Mouse (Mus musculus) ES-Bruce4 (cell line): ENCODE measurements around the gene Prss57. TPM values are rescaled to one million over a fixed set of nuclear protein-coding genes. Genes with fewer than 3 reads are reported as not detected.
A peak's percentile ranks its signal among the peaks of the same experiment; 100 is the strongest.

Experiments used
- H3K27ac ChIP-seq: 2 replicates; pipeline ENCODE4 v1.5.1; 2012; ENCODE audit warnings: low read length, inconsistent platforms; ENCODE audit not compliant: insufficient read depth
- H3K27me3 ChIP-seq: 2 replicates; pipeline ENCODE4 v1.6.1; 2012; ENCODE audit warnings: mild to moderate bottlenecking, low read length, inconsistent platforms; ENCODE audit not compliant: control insufficient read depth, poor library complexity, insufficient read depth, severe bottlenecking
- H3K36me3 ChIP-seq: 2 replicates; pipeline ENCODE4 v1.6.1; 2012; ENCODE audit warnings: inconsistent platforms, mild to moderate bottlenecking, low read length, moderate library complexity; ENCODE audit not compliant: control insufficient read depth, poor library complexity, insufficient read depth, severe bottlenecking
- H3K4me1 ChIP-seq: one replicate; pipeline ENCODE4 v1.8.1; 2011; ENCODE audit warnings: low read length; ENCODE audit not compliant: control insufficient read depth, insufficient read depth
- H3K4me3 ChIP-seq: 2 replicates; pipeline ENCODE4 v1.5.1; 2011; ENCODE audit warnings: low read depth, mild to moderate bottlenecking, low read length
- H3K9ac ChIP-seq: 2 replicates; pipeline ENCODE4 v1.6.1; 2012; ENCODE audit warnings: low read depth, mild to moderate bottlenecking, inconsistent platforms; ENCODE audit not compliant: poor library complexity, severe bottlenecking
- H3K9me3 ChIP-seq: replicated peaks from 2 replicates; pipeline ENCODE4 v1.6.1; 2012; ENCODE audit warnings: mild to moderate bottlenecking, low read length, inconsistent platforms; ENCODE audit not compliant: control insufficient read depth, poor library complexity, insufficient read depth, severe bottlenecking
- CTCF ChIP-seq: IDR thresholded peaks from one replicate; pipeline ENCODE4 v1.8.1; 2011; ENCODE audit warnings: low read depth, low read length
- EP300 ChIP-seq: IDR thresholded peaks from 2 replicates; pipeline ENCODE4 v1.6.1; 2011; ENCODE audit warnings: low read depth, low read length; ENCODE audit not compliant: insufficient read depth
- POLR2A ChIP-seq: IDR thresholded peaks from one replicate; pipeline ENCODE4 v1.8.1; 2011; ENCODE audit warnings: low read length; ENCODE audit not compliant: insufficient read depth
- polyA plus RNA-seq: library from polyadenylated mRNA; stranded (reverse); fragments of >200 nt; gene quantifications from 2 replicates; pipeline ENCODE4 v1.2.4, GENCODE M21; 2011; ENCODE audit warnings: low read depth; ENCODE audit not compliant: missing spikeins, insufficient read depth, insufficient read length

Prss57 gene
- polyA plus RNA-seq, 1 experiment: not detected

DNA sequence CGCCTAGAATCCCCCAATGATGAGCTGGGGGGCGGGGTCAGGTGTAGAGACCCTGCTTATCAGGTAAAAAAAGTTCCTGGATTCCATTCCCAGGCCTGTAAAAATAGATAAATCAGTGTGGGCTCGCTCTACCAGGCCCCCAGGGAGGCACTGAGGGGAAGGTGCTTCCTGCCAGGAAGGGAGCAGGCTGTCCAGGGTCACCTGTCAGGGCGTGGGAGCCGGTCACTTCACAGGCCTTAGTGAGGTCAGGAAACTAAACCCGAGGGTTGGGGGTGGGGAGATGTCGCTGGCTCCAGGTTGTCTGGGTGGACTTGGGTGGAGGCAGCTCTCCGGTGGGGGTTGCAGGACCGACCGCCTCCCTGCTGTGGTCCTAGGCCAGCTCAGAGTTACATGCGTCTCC is 14.9 kb upstream of the Prss57 start:
- H3K4me3 ChIP-seq: no peak overlapping the region
- no peak overlapping the region for H3K9ac ChIP-seq
- H3K27me3 ChIP-seq: no peaks in the 10 kb centered on the region
- no peak for TF ChIP-seq EP300
- no peak for TF ChIP-seq CTCF
- no peak for TF ChIP-seq POLR2A
- peaks cover 4% of the 10 kb centered on the region for H3K4me1 ChIP-seq
- no peaks in the 10 kb centered on the region for H3K36me3 ChIP-seq
- H3K27ac ChIP-seq: no peak overlapping the region
- H3K9me3 ChIP-seq: no peaks in the 10 kb centered on the region

DNA sequence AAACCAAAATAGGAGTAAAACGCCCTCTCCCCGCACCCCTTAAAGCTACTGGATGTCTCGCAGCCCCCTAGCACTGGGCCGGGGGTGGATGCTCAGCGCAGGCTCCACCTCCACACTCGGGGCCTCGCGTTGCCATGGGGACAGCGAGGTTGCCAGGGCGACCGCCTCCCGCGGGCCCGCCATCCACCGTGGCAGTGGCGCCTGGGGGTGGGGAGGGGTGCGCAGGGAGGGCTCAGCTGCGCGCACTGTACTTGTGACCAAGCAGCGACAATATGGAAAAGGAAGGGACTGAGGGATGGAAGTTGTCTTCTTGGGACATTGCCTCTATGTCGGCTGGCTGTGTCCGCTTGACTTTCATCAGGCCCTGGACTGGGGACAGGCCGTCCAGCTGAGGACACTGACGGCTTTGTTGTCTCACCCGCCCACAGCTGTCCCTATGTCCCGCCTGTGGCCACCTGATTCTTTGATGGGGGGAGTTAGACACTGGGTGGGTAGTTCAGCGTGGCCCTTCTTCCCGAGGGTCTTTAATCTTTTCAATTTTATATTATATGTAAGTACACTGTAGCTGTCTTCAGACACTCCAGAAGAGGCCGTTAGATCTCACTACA is 13.1 kb upstream of the Prss57 start:
- Histone ChIP-seq H3K36me3 (no peaks in the 10 kb centered on the region), H3K4me1 (peaks cover 4% of the 10 kb centered on the region), H3K4me3 (no peak overlapping the region), H3K9me3 (no peaks in the 10 kb centered on the region), H3K27ac (no peak overlapping the region), H3K27me3 (no peaks in the 10 kb centered on the region), H3K9ac (no peak overlapping the region)
- TF ChIP-seq CTCF (no peak), POLR2A (no peak), EP300 (no peak)

DNA sequence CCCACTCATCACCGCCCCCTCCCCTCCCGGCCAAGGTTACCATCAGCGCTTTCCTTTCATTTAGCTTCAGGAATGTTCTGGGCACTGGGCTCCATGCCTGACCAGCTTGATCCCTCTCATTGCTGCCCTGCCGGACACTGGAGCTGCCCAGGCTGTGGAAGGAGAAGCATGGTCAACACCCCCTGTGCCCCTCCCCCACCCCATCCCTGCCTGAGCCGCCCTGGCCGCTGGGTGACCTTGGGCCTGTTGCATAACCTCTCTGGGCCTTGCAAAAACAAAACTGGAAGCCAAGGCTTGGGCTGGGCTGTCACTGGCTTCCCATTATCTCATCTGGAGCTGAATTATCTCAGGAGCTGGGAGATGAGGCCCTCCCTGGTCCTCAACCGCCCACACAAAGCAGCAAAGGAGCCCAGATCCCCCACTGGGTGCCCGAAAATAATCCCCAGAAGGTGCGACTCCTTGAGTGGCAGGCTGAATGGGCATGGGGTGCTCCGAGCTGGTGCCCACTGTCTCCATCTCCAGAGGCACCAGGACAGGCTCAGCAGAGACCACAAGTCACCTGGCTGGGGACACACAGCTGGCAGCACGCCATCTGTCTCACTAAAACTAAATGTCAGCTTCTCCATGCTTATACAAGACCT is 11.7 kb upstream of the Prss57 start:
- Histone ChIP-seq H3K27me3 (no peaks in the 10 kb centered on the region), H3K36me3 (no peaks in the 10 kb centered on the region), H3K9me3 (no peaks in the 10 kb centered on the region), H3K4me1 (peaks cover 7% of the 10 kb centered on the region), H3K4me3 (peak overlapping the region; percentile 17; the same call in 1 of the 2 replicates), H3K9ac (no peak overlapping the region), H3K27ac (peak overlapping the region; percentile 5; the same call in 1 of the 2 replicates)
- no peak for TF ChIP-seq CTCF
- no peak for TF ChIP-seq POLR2A
- peak; percentile 85 for TF ChIP-seq EP300

DNA sequence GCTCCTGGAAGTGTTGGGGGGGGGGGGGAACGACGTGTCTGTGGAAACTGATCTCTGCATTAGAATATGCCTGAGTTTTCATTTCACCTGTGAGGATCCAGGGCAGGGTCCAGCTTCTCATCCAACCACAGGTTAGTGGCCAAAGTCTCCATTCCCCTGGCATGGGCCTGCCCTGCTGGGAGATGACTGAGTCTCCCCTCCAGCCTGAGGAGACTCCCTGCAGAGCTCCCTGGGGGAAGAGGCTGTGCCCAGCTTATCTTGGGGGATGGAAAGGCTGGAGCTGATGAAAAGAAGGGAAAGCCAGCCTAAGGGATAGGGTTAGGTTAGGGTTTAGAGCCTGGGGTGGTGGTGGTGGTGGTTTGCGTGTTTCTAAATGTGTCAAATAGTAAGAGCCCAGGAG is 11.1 kb upstream of the Prss57 start:
- Histone ChIP-seq H3K27ac (no peak overlapping the region), H3K9ac (no peak overlapping the region), H3K27me3 (no peaks in the 10 kb centered on the region), H3K4me3 (no peak overlapping the region), H3K4me1 (peaks cover 7% of the 10 kb centered on the region), H3K36me3 (no peaks in the 10 kb centered on the region), H3K9me3 (no peaks in the 10 kb centered on the region)
- TF ChIP-seq CTCF (no peak), EP300 (no peak), POLR2A (no peak)

DNA sequence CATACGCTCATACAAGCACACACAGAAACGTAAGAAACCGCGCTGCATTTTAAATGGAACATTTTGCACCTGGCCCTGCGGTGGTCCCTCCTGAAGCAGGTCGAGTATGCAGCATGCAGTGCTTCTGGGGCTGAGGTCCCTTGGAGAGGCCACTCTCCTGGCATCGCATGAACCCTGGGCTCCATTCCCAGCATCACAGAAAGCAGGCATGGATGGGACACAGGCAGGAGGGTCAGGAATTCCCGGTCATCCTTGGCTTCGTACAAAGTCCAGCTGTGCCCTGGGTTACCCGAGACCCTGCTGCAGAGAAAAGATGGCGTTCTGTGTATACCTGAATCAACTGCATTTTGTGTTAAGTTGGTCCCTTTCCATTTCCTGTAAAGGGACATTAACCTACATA is 9.7 kb upstream of the Prss57 start:
- no peaks in the 10 kb centered on the region for H3K27me3 ChIP-seq
- no peaks in the 10 kb centered on the region for H3K36me3 ChIP-seq
- TF ChIP-seq POLR2A: no peak
- TF ChIP-seq CTCF: no peak
- TF ChIP-seq EP300: no peak
- H3K4me3 ChIP-seq: no peak overlapping the region
- no peak overlapping the region for H3K27ac ChIP-seq
- no peak overlapping the region for H3K9ac ChIP-seq
- peaks cover 7% of the 10 kb centered on the region for H3K4me1 ChIP-seq
- H3K9me3 ChIP-seq: no peaks in the 10 kb centered on the region

DNA sequence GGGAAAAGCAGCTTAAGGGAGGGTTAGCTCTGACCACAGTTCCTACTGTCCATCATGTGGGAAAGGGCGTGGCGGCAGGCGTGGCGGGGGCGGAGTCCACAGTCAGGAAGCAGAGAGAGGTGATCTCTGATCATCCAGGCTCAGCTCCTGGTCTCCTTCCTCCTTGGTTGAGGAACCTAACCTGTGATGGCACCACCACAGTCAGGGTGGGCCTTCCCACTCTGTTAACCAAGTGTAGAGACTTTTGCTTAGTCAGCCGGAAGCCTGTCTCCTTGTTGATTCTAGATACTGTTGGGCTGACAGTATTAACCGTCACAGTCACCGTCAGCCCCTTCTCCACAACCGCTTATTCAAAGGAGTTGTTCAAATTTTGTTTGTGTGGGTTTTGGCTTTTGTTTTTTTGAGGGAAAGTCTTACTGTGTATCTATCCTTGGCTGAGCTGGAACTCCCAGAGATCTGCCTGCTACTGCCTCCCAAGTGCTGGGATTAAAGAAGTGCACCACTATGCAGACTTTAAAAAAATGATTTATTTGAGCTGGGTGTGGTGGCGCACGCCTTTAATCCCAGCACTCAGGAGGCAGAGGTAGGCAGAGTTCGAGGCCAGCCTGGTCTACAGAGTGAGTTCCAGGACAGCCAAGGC is 7.6 kb upstream of the Prss57 start:
- no peak for TF ChIP-seq POLR2A
- Histone ChIP-seq H3K36me3 (no peaks in the 10 kb centered on the region), H3K9me3 (no peaks in the 10 kb centered on the region), H3K27ac (no peak overlapping the region), H3K27me3 (no peaks in the 10 kb centered on the region), H3K4me1 (peaks cover 7% of the 10 kb centered on the region), H3K9ac (no peak overlapping the region), H3K4me3 (no peak overlapping the region)
